Mouse (Mus musculus): ENCODE results near the gene Ctdsp2. TPM values are rescaled to one million over a fixed set of nuclear protein-coding genes. Genes with fewer than 3 reads are reported as not detected.

Ctdsp2 gene
- total RNA-seq, 2 experiments from 2014 or later = 102 to 158 TPM

- DNase-seq = no peak
Measured at GRCm38 (mm10) chr10:127042468-127043115, 64.1 kb downstream of the Ctdsp2 start.

DNA sequence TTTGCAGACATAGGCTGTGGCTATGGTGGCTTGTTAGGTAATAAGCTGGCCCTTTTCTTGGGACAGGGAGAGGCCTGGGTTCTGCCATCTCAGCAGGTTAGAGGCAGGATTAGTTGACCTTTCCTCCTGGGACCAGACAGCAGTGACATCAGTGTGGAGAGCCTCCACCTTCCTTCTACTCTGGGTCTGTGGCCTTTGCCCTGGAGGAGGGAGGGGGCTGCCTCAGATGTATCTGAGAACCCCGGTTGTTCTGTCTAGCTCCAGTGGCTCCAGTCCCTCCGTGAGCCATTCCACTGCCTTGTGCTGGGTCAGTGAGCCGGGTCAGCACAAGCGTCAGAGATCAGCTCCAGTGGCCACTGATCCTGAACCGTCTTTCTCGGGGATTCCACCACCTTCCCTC lies 64.7 kb downstream of the Ctdsp2 start:
- DNase-seq = no peak

- no peak for DNase-seq
Measured at GRCm38 (mm10) chr10:127047954-127048353, 69.4 kb downstream of the Ctdsp2 start, which contains the start of gene Cyp27b1. TSS of gene Cyp27b1 (plus strand) at chr10:127048250.

- no peak for DNase-seq
Measured at GRCm38 (mm10) chr10:127048608-127049394, 70.3 kb downstream of the Ctdsp2 start.

Small RNA genes within 50 kb of the gene (microRNA-seq; reads per million reads assigned to microRNA genes)
- gene Mir26a-2 = 94.1 reads per million, percentile 52 among the genes with 10 or more reads in this experiment
- 1.00 reads per million for gene Mir546

Other genes starting within 250 kb of the Ctdsp2 start
- 1 to 10 TPM; 5.1 to 9.3 TPM for gene Atp23, start 77.4 kb upstream of the Ctdsp2 start, total RNA-seq (2021)
- 1 to 10 TPM; 2.7 to 4.5 TPM for gene Avil, start 22.0 kb downstream of the Ctdsp2 start, total RNA-seq (2021)
- gene Tsfm, start 52.1 kb downstream of the Ctdsp2 start, total RNA-seq (2021) = 10 to 100 TPM; 64.4 to 71.3 TPM
- 10 to 100 TPM; 20.1 to 21.4 TPM for gene Mettl1, start 62.7 kb downstream of the Ctdsp2 start, total RNA-seq (2021)
- gene Eef1akmt3, start 62.8 kb downstream of the Ctdsp2 start, total RNA-seq (2021) = under 1 TPM; 0.30 to 0.53 TPM
- under 1 TPM; 0.26 to 0.76 TPM for gene Cyp27b1, start 69.5 kb downstream of the Ctdsp2 start, total RNA-seq (2021)
- gene March9, start 81.5 kb downstream of the Ctdsp2 start, total RNA-seq (2021) = 1 to 10 TPM; 9.3 to 9.7 TPM
- 100 to 1,000 TPM; 213 to 225 TPM for gene Cdk4, start 84.8 kb downstream of the Ctdsp2 start, total RNA-seq (2021)
- 100 to 1,000 TPM; 106 to 118 TPM for gene Tspan31, start 91.5 kb downstream of the Ctdsp2 start, total RNA-seq (2021)
- gene Agap2, start 96.6 kb downstream of the Ctdsp2 start, total RNA-seq (2021) = 1 to 10 TPM; 2.2 to 3.4 TPM
- gene Os9, start 142.4 kb downstream of the Ctdsp2 start, total RNA-seq (2021) = 100 to 1,000 TPM; 120 to 138 TPM
- 1 to 10 TPM; 6.3 to 6.8 TPM for gene B4galnt1, start 186.5 kb downstream of the Ctdsp2 start, total RNA-seq (2021)
- 1 to 10 TPM in 1 of 2 experiments, under 1 TPM in 1; 0.89 to 1.1 TPM for gene Slc26a10, start 201.9 kb downstream of the Ctdsp2 start, total RNA-seq (2021)
- gene Arhgef25, start 211.4 kb downstream of the Ctdsp2 start, total RNA-seq (2021) = 10 to 100 TPM; 19.0 to 21.6 TPM
- gene Dtx3, start 217.0 kb downstream of the Ctdsp2 start, total RNA-seq (2021) = 10 to 100 TPM; 52.4 to 71.7 TPM
- 10 to 100 TPM; 39.2 to 48.1 TPM for gene Pip4k2c, start 232.9 kb downstream of the Ctdsp2 start, total RNA-seq (2021)